Mouse (Mus musculus): ENCODE data around the gene Klhl34.

The Klhl34 gene

GRCm38 (mm10) chrX:157818207-157818920 is at the start of gene Klhl34:
Gene Klhl34 (plus strand): TSS chrX:157818435.
- no peak for DNase-seq (ENCODE audit: low spot score in 2 of 2)

GRCm38 (mm10) chrX:157801669-157802068 is 16.6 kb upstream of the Klhl34 start:
- no peak for DNase-seq (ENCODE audit: low spot score in 2 of 2)

- DNase-seq (ENCODE audit: low spot score in 2 of 2), result no peak
These were observed 8.5 kb upstream of the Klhl34 start for GRCm38 (mm10) chrX:157809721-157810120.

- no peak for DNase-seq (ENCODE audit: low spot score in 2 of 2)
These were observed 546 bp upstream of the Klhl34 start for GRCm38 (mm10) chrX:157817571-157818206.

- no peak for DNase-seq (ENCODE audit: low spot score in 2 of 2)
These were observed 656 bp downstream of the Klhl34 start for GRCm38 (mm10) chrX:157818921-157819260.

- no peak for DNase-seq (ENCODE audit: low spot score in 2 of 2)
These were observed 11.7 kb downstream of the Klhl34 start for GRCm38 (mm10) chrX:157829983-157830382.

All from spleen, postnatal 14 days (tissue).